Mouse (Mus musculus) regulatory T cell (primary cell): Measurements from ENCODE around the gene Atp1b2.

ENCODE experiments used
- in situ Hi-C: fragments of 300-600 bp; cut with MboI, MseI; formaldehyde crosslinking; loops from one replicate; pipeline ENCODE4 v1.15.1; 2025; ENCODE audit warnings: high pct_unique_total_duplicates

The Atp1b2 gene

DNA sequence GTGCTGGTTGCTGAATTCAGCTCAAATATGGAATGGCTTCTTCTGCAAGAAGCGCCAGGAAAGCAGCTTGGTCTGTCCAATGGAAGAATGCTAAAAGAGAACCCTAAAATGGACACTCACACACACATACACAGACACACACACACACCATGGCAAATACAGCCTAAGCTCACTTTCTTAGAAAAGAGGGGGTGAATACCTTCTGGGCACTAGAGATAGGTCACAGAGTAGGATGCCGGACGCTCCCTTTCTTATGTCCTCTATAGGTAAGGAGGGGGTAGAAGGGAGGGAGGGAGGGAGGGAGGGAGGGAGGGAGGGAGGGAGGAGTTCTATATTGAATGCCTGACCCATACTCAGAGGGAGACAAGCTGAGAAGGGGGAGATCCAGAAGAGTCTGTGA is 2.8 kb upstream of the Atp1b2 start:
- in situ Hi-C loops, result no loop called here

DNA sequence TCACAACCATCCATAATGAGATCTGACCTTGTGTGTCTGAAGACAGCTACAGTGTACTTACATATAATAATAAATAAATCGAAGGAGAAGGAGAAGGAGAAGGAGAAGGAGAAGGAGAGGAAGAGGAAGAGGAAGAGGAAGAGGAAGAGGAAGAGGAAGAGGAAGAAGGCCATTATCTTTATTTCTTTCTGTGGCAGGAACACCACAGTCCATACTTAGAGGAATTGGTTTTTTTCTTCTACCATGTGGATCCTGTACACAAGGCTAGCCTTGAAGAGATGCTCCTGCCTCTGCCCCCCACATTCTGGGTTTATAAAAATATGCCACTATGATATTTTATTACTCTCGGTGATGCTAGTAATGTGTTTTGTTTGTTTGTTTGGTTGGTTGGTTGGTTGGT is 1.1 kb upstream of the Atp1b2 start:
- in situ Hi-C loops, result no loop called here

DNA sequence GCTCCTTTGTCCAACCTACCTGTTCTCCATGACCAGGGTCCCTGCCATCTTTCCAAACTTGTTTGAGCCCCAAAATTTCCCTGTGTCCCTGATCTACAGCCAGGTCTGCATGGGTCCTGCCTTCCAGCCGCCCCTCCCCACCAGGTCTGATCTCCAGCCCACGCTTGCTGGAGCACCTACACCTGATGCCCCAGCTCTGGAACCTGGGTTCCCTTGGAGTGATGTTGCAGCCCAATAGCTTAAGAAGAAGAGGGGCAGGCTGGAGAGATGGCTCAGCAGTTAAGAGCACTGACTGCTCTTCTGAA is 701 bp upstream of the Atp1b2 start:
- in situ Hi-C loops, result no loop called here

DNA sequence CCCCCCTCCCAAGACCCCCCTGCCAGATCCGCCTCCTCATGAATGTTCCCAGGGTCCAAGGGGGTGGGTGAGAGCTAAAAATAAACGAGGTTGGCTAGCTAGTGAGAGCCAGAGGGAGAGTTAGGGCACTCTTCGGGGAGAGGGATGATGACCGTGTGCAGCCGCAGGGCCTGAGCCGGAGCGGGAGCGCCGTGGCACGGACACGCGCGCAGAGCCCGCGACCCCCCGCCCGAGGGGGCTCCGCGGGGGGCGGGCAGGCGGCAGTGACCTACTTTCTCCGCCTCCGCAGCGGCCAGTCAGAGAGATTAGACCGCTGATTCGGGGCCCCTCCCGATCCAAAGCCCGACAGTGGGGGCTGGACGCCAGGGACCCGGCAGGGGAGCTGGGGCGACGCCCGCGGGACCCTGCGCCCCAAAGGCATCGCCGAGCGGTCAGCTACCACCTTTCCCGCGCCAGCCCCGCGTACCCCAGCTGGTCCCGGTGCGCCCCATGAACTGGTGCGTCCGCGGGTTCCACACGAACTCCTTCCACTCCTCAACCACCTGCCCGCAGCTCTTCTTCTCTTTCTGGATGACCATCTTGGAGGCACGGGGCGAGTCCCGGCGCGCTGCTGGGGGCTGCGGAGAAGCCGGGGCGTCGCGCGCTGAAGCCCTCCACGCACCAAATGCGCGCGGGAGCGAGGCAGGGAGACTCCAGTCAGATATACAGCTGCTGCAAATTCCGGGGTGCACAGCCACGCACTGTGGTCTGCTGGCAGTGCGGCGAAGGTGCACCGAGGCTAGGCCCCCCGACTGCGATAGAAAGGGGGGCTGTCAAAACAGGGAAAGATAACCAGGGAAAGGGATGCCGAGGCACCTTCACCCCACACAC is 712 bp downstream of the Atp1b2 start:
- in situ Hi-C loops, result no loop called here

GRCm38 (mm10) chr11:69604347-69604746 is 1.4 kb downstream of the Atp1b2 start:
- in situ Hi-C loops, result no loop called here

- in situ Hi-C loops, result no loop called here
Measured at GRCm38 (mm10) chr11:69603516-69603915, 2.2 kb downstream of the Atp1b2 start.

- in situ Hi-C loops, result no loop called here
Measured at GRCm38 (mm10) chr11:69601768-69602167, 4.0 kb downstream of the Atp1b2 start.

DNA sequence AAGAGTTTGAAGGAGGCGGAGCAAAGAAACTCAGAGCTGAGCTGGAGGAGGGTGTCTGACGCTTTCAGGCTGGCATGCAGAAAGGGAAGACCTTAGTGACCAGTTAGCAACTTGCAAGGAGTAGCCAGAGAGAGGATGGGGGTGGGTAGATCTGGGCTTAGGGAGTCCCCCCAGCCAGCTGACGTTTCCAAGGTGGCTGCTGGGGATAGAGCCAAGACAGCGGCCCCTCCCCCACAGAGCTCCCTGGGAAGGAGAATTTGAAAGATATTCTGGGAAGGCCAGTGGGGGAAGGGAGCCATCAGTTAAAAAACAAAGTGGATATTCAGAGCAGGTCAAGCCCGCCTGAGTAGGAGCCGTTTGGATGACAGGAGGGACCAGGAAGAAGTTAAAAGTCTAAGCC is 5.6 kb downstream of the Atp1b2 start:
- in situ Hi-C loops, result no loop called here

- in situ Hi-C loops, result no loop called here
Measured at GRCm38 (mm10) chr11:69599436-69599835, 6.3 kb downstream of the Atp1b2 start.

GRCm38 (mm10) chr11:69594853-69595252 is 10.9 kb downstream of the Atp1b2 start:
- in situ Hi-C loops, result no loop called here

- in situ Hi-C loops, result no loop called here
Measured at GRCm38 (mm10) chr11:69592799-69593198, 12.9 kb downstream of the Atp1b2 start.

GRCm38 (mm10) chr11:69591899-69592637 is 13.7 kb downstream of the Atp1b2 start:
- in situ Hi-C loops, result no loop called here

GRCm38 (mm10) chr11:69591424-69591823 is 14.3 kb downstream of the Atp1b2 start:
- in situ Hi-C loops, result no loop called here

GRCm38 (mm10) chr11:69590622-69591021 is 15.1 kb downstream of the Atp1b2 start:
- in situ Hi-C loops, result no loop called here

DNA sequence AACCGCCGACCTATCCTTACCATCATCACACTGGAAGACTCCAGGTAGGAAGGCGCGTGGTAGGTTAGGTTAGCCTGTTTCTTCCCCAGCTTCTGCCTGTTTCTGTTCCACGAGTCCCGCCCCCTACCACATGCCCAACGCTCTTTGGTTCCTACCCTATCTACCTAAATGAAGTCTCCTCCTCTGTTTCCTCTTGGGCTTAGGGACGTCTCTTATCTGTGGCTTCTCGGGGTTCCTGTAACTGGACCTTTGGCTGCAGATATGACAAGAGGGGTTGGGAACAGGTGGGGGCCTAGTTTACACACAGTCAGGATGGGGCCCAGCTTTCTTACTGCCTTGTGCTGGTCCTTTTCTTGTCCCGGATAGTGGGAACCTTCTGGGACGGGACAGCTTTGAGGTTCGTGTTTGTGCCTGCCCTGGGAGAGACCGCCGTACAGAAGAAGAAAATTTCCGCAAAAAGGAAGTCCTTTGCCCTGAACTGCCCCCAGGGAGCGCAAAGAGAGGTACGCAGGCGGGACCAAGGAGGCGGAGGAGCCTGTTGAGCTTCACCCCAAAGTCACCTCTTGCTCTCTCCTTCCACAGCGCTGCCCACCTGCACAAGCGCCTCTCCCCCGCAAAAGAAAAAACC is 16.4 kb downstream of the Atp1b2 start:
- in situ Hi-C loops, result no loop called here

DNA sequence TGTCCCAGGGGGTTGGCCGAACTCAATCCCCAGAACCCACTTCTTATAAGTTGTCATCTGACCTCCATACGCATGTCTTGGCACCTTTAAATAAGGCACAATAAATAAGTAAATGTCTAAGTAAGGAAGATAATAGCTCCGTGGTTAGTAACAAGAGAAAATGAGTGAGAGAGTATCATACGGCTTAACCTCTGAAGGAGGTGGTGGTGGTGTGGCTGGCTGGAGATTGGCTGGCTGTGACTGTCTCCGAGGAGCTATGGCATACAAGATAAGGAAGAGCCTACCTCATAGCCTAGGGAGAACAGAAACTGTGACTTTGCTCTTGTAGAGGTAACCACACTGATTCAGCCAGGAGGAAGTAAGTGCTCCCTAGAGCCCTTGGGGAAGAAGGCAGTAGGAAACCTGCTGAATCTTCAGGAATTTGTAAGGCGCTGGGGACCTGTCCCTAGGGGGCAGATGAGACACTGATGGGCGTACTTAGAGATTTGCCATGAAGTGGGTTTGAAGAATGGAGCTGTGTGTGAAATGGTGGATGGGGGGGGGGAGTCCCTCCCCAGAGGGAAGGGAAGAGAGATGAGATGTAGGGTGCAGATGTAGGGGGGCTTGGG is 19.9 kb downstream of the Atp1b2 start:
- in situ Hi-C loops, result no loop called here

DNA sequence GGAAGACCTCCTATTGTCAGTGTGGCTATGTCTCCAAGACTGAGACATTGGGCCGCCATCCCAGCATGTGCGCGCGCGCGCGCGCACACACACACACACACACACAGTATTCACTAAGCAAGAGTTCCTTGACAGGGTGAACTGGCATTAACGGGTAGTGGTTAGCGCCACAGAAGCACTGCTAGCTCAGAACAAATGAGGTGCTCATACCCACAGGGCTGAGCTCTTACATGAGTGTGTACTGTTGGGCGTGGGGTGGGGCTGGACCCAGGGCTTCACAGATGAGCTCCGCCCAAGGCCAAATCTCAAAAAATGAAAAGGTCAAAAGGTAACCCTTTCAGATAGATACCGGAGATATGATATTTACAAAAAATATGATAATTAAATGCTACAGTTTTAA is 20.8 kb downstream of the Atp1b2 start:
- in situ Hi-C loops, result loop anchor here (5.0 kb wide), 1 partner anchor 72 kb away; the partner anchor contains the start of gene Sox15

DNA sequence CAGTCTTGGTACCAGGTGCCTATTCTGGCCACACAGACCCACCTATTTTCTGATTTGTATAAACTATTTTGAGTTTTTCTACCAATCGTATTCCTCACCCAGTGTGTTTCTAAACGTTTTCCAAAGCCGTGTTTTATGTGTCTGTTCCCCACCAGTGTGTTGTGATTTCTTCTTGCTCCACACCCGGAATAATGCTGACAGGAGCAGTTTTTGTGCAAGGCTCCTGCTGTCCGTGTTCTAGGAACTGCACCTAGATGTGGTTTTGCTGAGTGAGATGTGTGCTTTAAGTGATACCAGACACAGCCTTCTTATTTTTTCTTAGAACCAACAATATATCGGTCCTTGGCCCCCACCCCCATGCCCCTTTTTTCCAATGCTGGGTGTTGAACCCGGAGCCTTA is 21.7 kb downstream of the Atp1b2 start:
- in situ Hi-C loops, result loop anchor here (5.0 kb wide), 1 partner anchor 73 kb away; the partner anchor contains the start of gene Sox15

GRCm38 (mm10) chr11:69582230-69582805 is 23.4 kb downstream of the Atp1b2 start:
- in situ Hi-C loops, result loop anchor here (5.0 kb wide), 1 partner anchor 75 kb away; the partner anchor contains the start of gene Sox15

DNA sequence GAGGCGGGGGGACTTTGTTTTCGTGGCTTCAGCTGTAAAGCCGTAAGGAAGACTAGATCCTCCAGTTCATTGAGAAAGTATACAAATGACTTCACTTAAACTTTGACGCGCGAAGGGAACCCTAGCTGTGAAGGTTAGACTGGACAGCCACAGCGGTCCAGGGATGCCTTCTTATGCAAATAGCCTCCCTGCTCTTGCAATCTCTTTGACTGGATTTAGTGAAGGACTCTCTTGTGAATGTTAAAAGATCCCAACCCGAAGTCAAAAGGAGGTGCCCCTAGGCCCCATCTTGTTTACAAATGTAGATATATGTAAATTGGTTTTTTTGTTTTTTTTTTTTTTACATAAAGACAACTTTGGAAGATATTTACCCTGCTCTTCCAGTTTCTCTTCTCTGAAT is 23.9 kb downstream of the Atp1b2 start:
- in situ Hi-C loops, result loop anchor here (5.0 kb wide), 1 partner anchor 75 kb away; the partner anchor contains the start of gene Sox15

GRCm38 (mm10) chr11:69581147-69581688 is 24.5 kb downstream of the Atp1b2 start:
- in situ Hi-C loops, result loop anchor here (5.0 kb wide), 1 partner anchor 76 kb away; the partner anchor contains the start of gene Sox15
